Mouse (Mus musculus): ENCODE results near the gene Slc12a8.

DNA sequence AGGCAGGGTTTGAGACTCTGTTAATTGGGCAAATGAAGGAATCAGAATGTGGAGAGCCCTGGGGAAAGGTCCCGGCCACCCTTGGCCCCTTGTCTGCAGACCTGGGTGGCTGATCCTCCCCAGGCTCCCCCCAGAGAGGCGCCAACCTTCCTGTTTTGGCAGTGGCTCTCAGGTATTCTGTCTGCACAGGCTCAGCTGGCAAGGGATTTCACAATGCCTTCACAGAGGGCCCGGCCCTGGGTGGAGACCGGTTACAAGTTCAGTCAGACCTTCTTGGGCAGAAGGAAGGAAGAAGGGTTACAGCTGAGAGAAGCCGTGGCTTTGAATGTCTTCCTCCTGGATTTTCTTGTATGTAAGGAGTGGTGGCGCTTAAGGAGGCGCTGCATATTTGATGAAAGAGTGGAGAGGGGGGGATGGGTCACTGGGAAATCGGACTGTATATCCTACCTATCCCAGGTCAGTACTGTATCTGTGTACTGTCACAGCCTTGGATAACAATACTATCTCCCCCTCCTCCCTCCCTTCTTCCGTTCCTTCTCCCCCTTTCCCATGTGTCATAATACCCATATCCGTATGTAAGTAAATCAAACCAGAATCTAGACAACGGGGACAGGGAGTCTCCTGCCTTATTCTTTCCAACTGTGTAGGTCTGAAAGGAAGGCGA, 45.9 kb downstream of the Slc12a8 start:
- TF ChIP-seq CTCF (IDR thresholded peaks at IDR 0.05; ENCODE audit: low read depth, low read length) = no peak
- no peak for TF ChIP-seq POLR2A (IDR thresholded peaks at IDR 0.05; ENCODE audit: borderline replicate concordance, low read depth, low read length)
